Mouse (Mus musculus): ENCODE measurements around the gene Zfr. TPM values are rescaled to one million over a fixed set of nuclear protein-coding genes. Genes with fewer than 3 reads are reported as not detected.

Gene Zfr
- 95.7 to 144 TPM (median 122 TPM) in 4 replicates for total RNA-seq (2023; ENCODE audit: inconsistent age)

DNA sequence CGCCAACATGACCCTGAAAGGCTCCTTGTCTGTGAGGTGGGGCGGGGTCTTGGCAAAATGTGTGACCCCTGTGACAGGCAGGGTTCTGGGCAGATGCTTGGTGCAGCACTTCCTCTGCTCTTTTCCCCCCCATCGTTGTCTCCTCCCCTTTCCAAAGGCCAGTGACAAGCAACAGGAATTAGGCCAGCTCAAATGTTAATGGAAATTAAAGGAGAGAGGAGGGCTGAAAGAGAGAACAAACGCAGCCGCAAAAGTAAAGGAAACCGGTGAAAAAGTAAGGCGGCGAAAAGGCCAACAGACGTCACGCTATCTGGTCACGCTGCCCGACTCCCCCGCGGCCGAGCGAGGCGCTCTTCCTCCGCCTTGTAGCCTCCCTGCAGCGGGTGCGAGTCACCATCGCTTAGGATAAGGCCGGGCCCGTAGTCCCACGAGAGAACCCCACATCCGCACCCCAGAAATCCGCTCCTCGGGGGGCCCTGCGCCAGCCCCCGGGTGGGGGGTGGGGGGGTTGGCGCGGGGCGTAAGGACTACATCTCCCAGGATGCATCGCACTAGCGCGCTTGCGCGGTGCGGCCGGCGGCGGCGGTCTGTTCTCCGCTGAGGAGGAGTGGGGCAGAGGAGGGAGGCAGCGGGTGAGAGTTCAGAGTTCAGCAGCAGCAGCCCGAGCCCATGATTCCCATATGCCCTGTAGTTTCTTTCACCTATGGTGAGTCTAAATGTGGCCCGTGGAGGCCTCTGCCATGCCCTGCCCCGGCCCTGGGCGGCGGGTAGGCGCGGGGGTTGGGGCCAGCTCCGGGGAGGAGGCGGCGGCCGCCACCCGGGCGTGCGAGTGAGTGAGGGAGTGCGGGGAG, at the start of gene Zfr:
Zfr (plus strand) TSS at position 590 of the 851 bp plus-strand sequence.

GRCm38 (mm10) chr15:12204319-12205159, 86.9 kb downstream of the Zfr start, which contains the start of gene Mtmr12:
Mtmr12 (plus strand) TSS chr15:12205028.

Other genes starting within 250 kb of the Zfr start
- gene Npr3, start 210.5 kb upstream of the Zfr start, total RNA-seq (2023; ENCODE audit: inconsistent age): 0.06 to 0.27 TPM in 2 of 4 replicates, not detected in the others
- gene Sub1, start 120.8 kb upstream of the Zfr start, total RNA-seq (2023; ENCODE audit: inconsistent age): 489 to 524 TPM (median 519 TPM) in 4 replicates
- gene Mtmr12, start 87.2 kb downstream of the Zfr start, total RNA-seq (2023; ENCODE audit: inconsistent age): 38.0 to 47.6 TPM (median 42.0 TPM) in 4 replicates
- gene Golph3, start 203.6 kb downstream of the Zfr start, total RNA-seq (2023; ENCODE audit: inconsistent age): 92.7 to 101 TPM (median 96.8 TPM) in 4 replicates
- gene 1810049J17Rik, start 204.1 kb downstream of the Zfr start, total RNA-seq (2023; ENCODE audit: inconsistent age): 1.3 to 3.5 TPM (median 2.3 TPM) in 3 of 4 replicates, not detected in the other

Measured in B cell, adult (primary cell).